Mouse (Mus musculus) telencephalon, adult 2 months (tissue): ENCODE results near the gene Cklf.
"Not testable (repeated sequence)": the region's sequence is repeated elsewhere in the genome, so short reads cannot be mapped to it uniquely, and the experiment has no call there.

Source experiments
- DNase-seq: peaks from one replicate; pipeline ENCODE4 v3.0.0-alpha.2; 2011; ENCODE audit warnings: low read depth, low spot score

The Cklf gene

DNA sequence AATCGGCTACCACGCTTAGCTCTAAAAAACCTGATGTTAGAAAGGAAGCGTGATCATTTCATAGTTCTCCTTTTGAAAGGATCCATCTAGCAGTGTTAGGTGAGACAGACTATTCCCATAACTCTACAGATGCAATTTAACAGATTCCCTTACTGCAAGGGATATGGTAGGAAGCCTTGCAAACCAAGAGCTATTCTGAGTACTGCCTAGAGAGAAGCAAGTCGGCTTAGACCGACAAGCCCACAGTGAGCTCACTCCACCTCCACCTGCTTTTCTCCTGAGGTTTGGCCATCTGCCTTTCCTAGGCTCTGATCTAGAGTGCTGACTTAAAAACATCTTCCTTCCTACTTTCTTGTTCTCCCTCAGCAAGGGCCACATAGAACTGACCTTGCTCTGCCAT is 11.1 kb downstream of the Cklf start:
- not testable (repeated sequence) for DNase-seq

DNA sequence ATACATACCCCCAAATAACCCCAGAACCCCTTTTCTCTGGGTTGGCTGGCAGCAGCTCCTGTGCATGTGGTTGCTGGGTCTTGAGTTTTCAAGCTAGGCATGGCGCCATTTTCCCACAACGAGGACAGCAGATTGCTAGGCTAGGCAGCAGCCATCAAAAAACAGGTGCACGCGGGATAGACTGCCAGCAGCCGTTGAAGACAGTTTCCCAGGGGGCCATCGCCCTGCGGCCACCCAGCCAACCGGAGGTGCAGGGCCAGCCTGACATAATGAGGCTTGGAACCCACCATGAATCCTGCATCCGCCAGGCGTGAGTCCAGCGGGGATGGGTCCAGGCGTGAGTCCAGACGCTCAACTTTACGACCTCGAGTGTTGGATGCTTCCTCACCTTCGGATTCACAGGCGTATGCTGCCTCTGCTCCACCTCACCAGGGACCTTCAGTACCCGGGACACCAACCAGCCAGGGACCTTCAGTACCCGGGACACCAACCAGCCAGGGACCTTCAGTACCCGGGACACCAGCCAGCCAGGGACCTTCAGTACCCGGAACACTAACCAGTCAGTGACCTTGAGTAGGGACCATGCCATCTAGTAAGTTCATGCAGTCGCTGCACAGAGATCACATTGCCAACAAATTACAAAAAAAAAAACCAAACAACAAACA is 13.7 kb downstream of the Cklf start:
- not testable (repeated sequence) for DNase-seq

DNA sequence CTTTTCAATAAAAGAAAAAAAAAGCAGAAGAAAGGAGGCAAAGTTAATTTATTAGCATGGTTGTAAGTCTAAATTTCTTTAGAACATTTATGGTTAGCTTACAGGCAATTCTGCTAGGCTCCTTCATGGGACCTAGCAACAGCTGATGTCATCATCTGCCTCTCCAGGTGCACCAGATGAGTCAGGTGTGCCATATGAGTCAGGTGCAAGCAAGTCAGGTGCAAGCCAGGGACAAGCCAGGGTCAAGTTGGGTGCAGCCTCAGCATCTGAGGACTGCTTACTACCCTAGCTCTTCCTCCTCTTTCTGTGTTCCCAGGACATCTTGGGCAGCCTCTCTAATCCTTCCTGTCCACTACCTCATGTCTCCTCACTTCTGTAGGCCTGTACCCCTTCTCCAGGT is 17.7 kb downstream of the Cklf start:
- no peak for DNase-seq

- no peak for DNase-seq
Observed at GRCm38 (mm10) chr8:104268937-104269440, 18.3 kb downstream of the Cklf start.

- DNase-seq: not testable (repeated sequence)
Observed at GRCm38 (mm10) chr8:104293081-104293480, 42.4 kb downstream of the Cklf start, which contains the start of gene Cmtm2a. TSS of gene Cmtm2a (minus strand) at chr8:104293181.

DNA sequence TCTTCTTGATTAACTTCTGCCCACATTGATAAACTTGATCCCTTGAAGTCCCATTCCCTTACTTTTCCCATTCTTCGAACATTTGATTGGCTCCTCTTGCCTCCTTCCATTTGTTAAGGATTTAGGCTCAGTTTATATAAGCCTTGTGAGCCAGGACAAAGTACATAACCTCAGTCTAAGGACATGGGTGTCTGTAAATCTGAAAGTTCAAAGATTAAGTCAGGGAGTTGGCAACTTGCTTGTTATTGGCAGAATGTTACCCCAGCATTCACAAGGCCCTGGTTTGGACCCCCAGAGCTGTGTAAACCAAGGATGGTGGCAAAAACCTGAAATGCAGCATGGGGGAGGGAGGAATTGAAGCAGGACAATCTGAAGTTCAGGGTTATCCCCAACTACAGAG is 43.7 kb downstream of the Cklf start:
- no peak for DNase-seq

- DNase-seq: not testable (repeated sequence)
Observed at GRCm38 (mm10) chr8:104301577-104301976, 50.9 kb downstream of the Cklf start.

DNA sequence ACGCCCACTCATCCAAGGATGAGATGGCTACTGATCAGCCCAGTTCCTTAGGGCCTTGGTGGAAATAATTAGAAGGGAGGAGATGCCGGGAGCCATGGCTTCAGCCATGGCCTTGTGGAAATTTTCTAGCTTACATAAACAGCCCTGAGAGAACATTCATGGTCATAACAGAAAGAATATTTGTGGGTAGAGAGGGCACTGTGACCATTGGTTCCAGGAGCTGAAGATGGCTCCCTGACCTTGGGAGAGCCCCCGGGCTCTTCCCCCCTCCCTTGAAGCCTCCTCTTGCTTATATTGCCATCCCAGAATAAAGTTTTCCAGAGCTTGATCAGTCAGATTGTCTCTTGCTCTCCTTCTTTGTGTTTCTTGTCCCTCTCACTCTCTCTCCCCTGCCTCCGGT is 51.9 kb downstream of the Cklf start:
- not testable (repeated sequence) for DNase-seq

GRCm38 (mm10) chr8:104304962-104305361 is 54.3 kb downstream of the Cklf start:
- no peak for DNase-seq

- DNase-seq: not testable (repeated sequence)
Observed at GRCm38 (mm10) chr8:104308341-104308740, 57.7 kb downstream of the Cklf start.

DNA sequence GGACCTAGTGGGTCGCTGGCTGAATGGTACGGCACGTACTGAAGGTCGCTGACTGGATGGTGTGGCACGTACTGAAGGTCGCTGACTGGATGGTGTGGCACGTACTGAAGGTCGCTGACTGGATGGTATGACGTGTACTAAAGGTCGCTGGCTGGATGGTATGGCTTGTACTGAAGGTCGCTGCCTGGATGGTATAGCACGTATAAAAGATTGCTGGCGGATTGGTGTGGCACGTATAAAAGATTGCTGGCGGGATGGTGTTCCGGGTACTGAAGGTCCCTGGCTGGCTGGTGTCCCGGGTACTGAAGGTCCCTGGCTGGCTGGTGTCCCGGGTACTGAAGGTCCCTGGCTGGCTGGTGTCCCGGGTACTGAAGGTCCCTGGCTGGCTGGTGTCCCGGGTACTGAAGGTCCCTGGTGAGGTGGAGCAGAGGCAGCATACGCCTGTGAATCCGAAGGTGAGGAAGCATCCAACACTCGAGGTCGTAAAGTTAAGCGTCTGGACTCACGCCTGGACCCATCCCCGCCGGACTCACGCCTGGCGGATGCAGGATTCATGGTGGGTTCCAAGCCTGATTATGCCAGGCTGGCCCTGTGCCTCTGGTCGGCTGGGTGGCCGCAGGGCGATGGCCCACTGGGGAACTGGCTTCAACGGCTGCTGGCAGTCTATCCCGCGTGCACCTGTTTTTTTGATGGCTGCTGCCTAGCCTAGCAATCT is 58.9 kb downstream of the Cklf start, which contains the start of the genes Gm45711 and Cmtm1:
Gene Gm45711 (minus strand): TSS at position 641 of the 715 bp plus-strand sequence.
Gene Cmtm1 (minus strand): TSS at position 705 of the 715 bp plus-strand sequence.
- not testable (repeated sequence) for DNase-seq

DNA sequence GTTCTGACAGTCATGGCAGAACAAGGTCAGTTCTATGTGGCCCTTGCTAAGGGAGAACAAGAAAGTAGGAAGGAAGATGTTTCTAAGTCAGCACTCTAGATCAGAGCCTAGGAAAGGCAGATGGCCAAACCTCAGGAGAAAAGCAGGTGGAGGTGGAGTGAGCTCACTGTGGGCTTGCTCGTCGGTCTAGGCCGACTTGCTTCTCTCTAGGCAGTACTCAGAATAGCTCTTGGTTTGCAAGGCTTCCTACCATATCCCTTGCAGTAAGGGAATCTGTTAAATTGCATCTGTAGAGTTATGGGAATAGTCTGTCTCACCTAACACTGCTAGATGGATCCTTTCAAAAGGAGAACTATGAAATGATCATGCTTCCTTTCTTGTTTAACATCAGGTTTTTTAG is 61.4 kb downstream of the Cklf start:
- not testable (repeated sequence) for DNase-seq

GRCm38 (mm10) chr8:104313311-104313710 is 62.6 kb downstream of the Cklf start:
- no peak for DNase-seq
